Mouse (Mus musculus) stomach, embryonic 16.5 days (tissue): ENCODE data around the gene Btbd17. TPM values are rescaled to one million over a fixed set of nuclear protein-coding genes. Genes with fewer than 3 reads are reported as not detected.

Experiments
- ATAC-seq: fragments of 200-750 bp; cut with Nextera tagmentation; 2 replicates; pipeline ENCODE4 v1.8.0; 2017; ENCODE audit warnings: moderate number of reproducible peaks, moderate TSS enrichment; ENCODE audit not compliant: insufficient read depth, low FRiP score
- H3K27ac ChIP-seq: fragments of 300-500 bp; sonication (generic); 2 replicates; pipeline ENCODE4 v1.5.1; 2014; ENCODE audit warnings: low read length
- H3K27me3 ChIP-seq: fragments of 300-500 bp; sonication (generic); 2 replicates; pipeline ENCODE4 v1.6.1; 2014; ENCODE audit warnings: low read length, control low read depth, mixed read lengths; ENCODE audit not compliant: control insufficient read depth, insufficient read depth
- H3K36me3 ChIP-seq: fragments of 300-500 bp; sonication (generic); 2 replicates; pipeline ENCODE4 v1.6.1; 2014; ENCODE audit warnings: low read length; ENCODE audit not compliant: control insufficient read depth, insufficient read depth
- H3K4me1 ChIP-seq: fragments of 300-500 bp; sonication (generic); 2 replicates; pipeline ENCODE4 v1.6.1; 2014; ENCODE audit warnings: low read length, control low read depth, mixed read lengths; ENCODE audit not compliant: control insufficient read depth, insufficient read depth
- H3K4me2 ChIP-seq: fragments of 300-500 bp; sonication (generic); 2 replicates; pipeline ENCODE4 v1.6.1; 2014; ENCODE audit warnings: low read depth, low read length, mixed read lengths
- H3K4me3 ChIP-seq: fragments of 300-500 bp; sonication (generic); replicated peaks from 2 replicates; pipeline ENCODE4 v1.5.1; 2014; ENCODE audit warnings: mild to moderate bottlenecking, low read length
- H3K9ac ChIP-seq: fragments of 300-500 bp; sonication (generic); 2 replicates; pipeline ENCODE4 v1.6.1; 2014; ENCODE audit warnings: low read length
- H3K9me3 ChIP-seq: fragments of 300-500 bp; sonication (generic); replicated peaks from 2 replicates; pipeline ENCODE4 v1.6.1; 2016; ENCODE audit warnings: low read length, control low read depth; ENCODE audit not compliant: control insufficient read depth
- WGBS: fragments of 180-500 bp; shearing (Covaris S2); extraction: QIAGEN DNeasy Blood & Tissue Kit; methylation state at CpG from one replicate; pipeline ENCODE4 v1.1.7; 2014; 5-methylcytosine and 5-hydroxymethylcytosine counted together
- polyA plus RNA-seq: library from polyadenylated mRNA; unstranded; fragments of >200 nt; fragmentation: Nextera tagmentation; extraction: Ambion mirVana; gene quantifications from 2 replicates; pipeline ENCODE4 v1.2.1, GENCODE M21; 2015

Btbd17 gene
- polyA plus RNA-seq, 1 experiment from 2014 or later = 1.3 TPM

DNA sequence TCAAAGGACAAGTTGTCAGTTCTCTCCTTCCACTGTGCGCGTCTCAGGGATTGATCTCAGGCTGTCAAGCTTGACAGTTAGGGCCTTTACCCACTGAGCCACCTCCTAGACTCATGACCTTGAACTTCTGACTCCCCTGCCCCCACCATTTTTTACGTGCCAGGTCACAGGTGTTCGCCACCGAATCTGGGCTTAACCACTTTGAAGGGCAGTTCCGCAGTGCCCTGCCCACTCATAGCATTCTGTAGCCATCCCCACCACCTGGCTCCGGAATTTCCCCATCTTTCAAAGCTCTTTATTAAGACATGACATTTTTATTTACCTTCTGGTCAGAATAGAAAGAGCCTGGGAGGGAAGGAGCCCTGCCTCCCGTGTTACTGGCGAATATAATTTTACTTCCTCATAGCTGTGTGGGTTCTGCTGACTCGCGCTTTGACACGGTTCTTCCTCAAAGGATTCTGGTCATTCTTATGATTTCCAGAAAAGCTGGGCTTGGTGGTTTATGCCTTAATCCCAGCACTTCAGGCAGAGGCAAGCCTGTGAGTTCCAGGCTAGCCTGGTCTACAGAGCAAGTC lies 48.1 kb downstream of the Btbd17 start:
- Histone ChIP-seq H3K27me3 (no peaks in the 10 kb centered on the region), H3K36me3 (no peaks in the 10 kb centered on the region), H3K4me1 (no peaks in the 10 kb centered on the region; the same call in 1 of the 2 replicates), H3K27ac (peak overlapping the region; percentile 70), H3K9me3 (no peaks in the 10 kb centered on the region), H3K4me2 (no peak overlapping the region), H3K9ac (no peak overlapping the region), H3K4me3 (no peak overlapping the region)
- peak; percentile 53; the same call in 1 of the 2 replicates for ATAC-seq
- WGBS = 41% methylated on average over 12 of the region's 12 CpGs

DNA sequence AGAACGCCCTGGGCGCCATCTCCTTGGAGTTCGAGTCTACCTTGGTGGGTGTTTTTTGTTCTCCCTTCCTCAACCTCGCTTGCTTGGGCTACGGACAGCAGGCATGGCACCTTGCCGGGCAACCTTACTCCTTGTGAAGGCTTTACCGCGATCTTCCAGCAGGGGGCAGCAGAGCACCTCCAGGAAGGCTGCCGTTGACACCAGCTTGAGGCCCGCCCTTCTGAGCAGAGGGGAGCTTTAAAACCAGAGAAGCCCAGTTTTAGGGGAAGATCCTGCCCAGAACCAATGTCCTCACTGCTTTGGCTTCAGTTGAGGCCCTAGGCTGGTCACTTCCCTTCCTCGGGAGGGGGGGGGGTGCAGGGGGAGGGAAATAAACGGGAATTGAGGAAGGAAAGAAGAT lies 50.6 kb downstream of the Btbd17 start:
- peak; percentile 27; the same call in 1 of the 2 replicates for ATAC-seq
- Histone ChIP-seq H3K9ac (peak overlapping the region; percentile 55; the same call in 1 of the 2 replicates), H3K27ac (no peak overlapping the region), H3K36me3 (no peaks in the 10 kb centered on the region), H3K4me2 (peak overlapping the region; percentile 9), H3K9me3 (no peaks in the 10 kb centered on the region), H3K4me1 (no peaks in the 10 kb centered on the region; the same call in 1 of the 2 replicates), H3K27me3 (no peaks in the 10 kb centered on the region), H3K4me3 (0 out of 2 replicates have a peak overlapping the region, but pooled peaks have one; percentile 2)
- 1% methylated on average over 12 of the region's 12 CpGs for WGBS

DNA sequence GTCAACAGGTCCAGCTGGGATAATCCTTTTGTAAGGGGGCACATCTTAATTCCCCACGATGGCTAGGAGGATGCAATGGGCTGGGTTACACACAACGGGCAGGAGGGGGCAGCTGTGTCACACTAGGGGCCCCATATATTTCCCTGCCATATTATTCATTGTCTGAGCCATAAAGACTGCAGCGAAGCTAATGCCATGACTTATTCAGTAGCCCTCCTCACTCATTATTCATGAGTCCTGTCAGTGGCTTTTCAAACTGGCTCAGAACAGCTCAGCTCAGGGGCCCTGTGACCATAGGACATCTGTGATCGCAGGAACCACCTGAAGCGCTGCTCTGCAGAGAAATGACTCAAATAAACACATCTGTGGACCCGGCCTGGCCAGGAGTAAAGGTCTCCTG lies 54.3 kb downstream of the Btbd17 start:
- 40% methylated on average over 6 of the region's 6 CpGs for WGBS
- no peak overlapping the region for H3K27ac ChIP-seq

More for the DNA sequence above, 54.3 kb downstream of the Btbd17 start:
- H3K4me1 ChIP-seq = no peaks in the 10 kb centered on the region; the same call in 1 of the 2 replicates
- H3K9me3 ChIP-seq = no peaks in the 10 kb centered on the region
- no peaks in the 10 kb centered on the region for H3K27me3 ChIP-seq
- no peak for ATAC-seq
- no peak overlapping the region for H3K4me2 ChIP-seq
- H3K36me3 ChIP-seq = no peaks in the 10 kb centered on the region
- H3K9ac ChIP-seq = no peak overlapping the region
- H3K4me3 ChIP-seq = no peak overlapping the region

Other genes with a start within 250 kb of the Btbd17 start
- 797 and 998 TPM in 2 replicates for gene Rpl38, start 127.4 kb downstream of the Btbd17 start, polyA plus RNA-seq
- gene Ttyh2, start 120.5 kb downstream of the Btbd17 start, polyA plus RNA-seq = 15.6 and 17.3 TPM in 2 replicates
- 0.25 and 0.84 TPM in 2 replicates for gene Dnaic2, start 68.5 kb downstream of the Btbd17 start, polyA plus RNA-seq
- 0.53 and 0.75 TPM in 2 replicates for gene Kif19a, start 30.6 kb downstream of the Btbd17 start, polyA plus RNA-seq
- gene Gpr142, start 3.0 kb upstream of the Btbd17 start, polyA plus RNA-seq = 0.36 and 0.41 TPM in 2 replicates
- 23.0 and 23.7 TPM in 2 replicates for gene Gprc5c, start 55.2 kb upstream of the Btbd17 start, polyA plus RNA-seq
- gene Cd300a, start 94.1 kb upstream of the Btbd17 start, polyA plus RNA-seq = 2.3 and 2.5 TPM in 2 replicates
- 0.74 and 1.2 TPM in 2 replicates for gene Cd300lb, start 138.4 kb upstream of the Btbd17 start, polyA plus RNA-seq
- gene Cd300c, start 173.2 kb upstream of the Btbd17 start, polyA plus RNA-seq = not detected in 2 replicates
- gene Cd300ld, start 194.0 kb upstream of the Btbd17 start, polyA plus RNA-seq = 0.46 and 0.67 TPM in 2 replicates
- 2.2 and 3.8 TPM in 2 replicates for gene Cd300c2, start 205.9 kb upstream of the Btbd17 start, polyA plus RNA-seq
- not detected in 2 replicates for gene Cd300ld2, start 220.2 kb upstream of the Btbd17 start, polyA plus RNA-seq
- not detected in 2 replicates for gene Cd300ld4, start 231.1 kb upstream of the Btbd17 start, polyA plus RNA-seq
- gene Cd300ld5, start 241.8 kb upstream of the Btbd17 start, polyA plus RNA-seq = not detected in 2 replicates